Mouse (Mus musculus): ENCODE results near the gene Gatm. TPM values are rescaled to one million over a fixed set of nuclear protein-coding genes. Genes with fewer than 3 reads are reported as not detected.

The Gatm gene
- polyA plus RNA-seq, 2 experiments = 35.6 to 54.5 TPM

DNA sequence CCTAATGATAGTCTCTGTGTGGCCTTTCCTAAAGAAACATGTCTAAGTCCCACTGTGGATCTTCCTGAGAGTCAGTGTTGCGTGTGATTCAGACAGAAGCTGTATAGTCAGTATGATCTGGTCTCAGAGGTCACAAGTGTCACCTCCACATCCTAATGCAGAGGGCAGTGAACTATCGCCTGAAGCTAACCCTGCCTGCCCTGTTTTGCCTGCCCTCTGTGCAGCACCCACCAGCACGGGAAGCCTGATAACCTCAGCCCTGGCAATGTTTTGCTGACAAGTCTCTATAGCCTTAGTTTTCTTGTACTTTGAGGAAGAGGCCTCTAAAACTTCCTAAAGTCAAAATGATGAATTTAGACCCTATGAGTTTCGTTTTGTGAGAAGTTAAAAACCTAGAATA lies 40.7 kb downstream of the Gatm start:
- no peak for DNase-seq (ENCODE audit: low spot score)
- no peak overlapping the region for H3K27ac ChIP-seq (replicated peaks; ENCODE audit: low read depth, low read length)
- H3K27me3 ChIP-seq (ENCODE audit: control insufficient read depth, insufficient read depth, low read length) = no peaks in the 10 kb centered on the region
- no peaks in the 10 kb centered on the region for H3K9me3 ChIP-seq (ENCODE audit: control insufficient read depth, low read length)
- no peak for TF ChIP-seq POLR2A (IDR thresholded peaks at IDR 0.05; ENCODE audit: borderline replicate concordance, extremely low read depth, insufficient read depth, insufficient read length)
- no peak for ATAC-seq (ENCODE audit: low FRiP score, low read depth)
- H3K4me3 ChIP-seq (replicated peaks; ENCODE audit: low read length) = no peak overlapping the region
- H3K4me1 ChIP-seq (ENCODE audit: control insufficient read depth, insufficient read depth, low read length) = no peaks in the 10 kb centered on the region
- H3K4me2 ChIP-seq (replicated peaks; ENCODE audit: low read depth, low read length, severe bottlenecking) = no peak overlapping the region
- H3K36me3 ChIP-seq (ENCODE audit: control insufficient read depth, insufficient read depth, low read length) = no peaks in the 10 kb centered on the region
- H3K9ac ChIP-seq (ENCODE audit: low read depth, low read length, severe bottlenecking) = no peak overlapping the region
- WGBS = 73% methylated on average over 4 of the region's 4 CpGs

DNA sequence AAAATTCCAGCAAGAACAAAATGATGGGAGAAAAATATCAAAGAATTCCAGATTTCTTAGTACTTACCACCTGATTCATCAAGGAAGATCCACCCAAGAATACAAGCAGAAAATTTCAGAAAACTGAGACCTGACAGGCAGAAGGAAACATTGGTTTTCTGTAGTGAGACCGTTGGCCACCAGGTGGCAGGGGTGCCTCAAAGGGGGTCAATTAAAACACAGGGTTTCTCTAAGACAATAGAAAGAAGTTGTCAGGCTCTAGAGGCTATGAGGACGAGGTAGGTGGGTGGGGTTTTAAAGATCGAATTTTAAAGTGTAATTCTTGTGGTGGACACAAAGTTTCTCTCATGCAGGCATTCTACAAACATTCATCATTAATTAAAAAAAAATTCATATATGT lies 41.7 kb downstream of the Gatm start:
- Histone ChIP-seq H3K4me3 (replicated peaks; ENCODE audit: low read length) (no peak overlapping the region), H3K4me2 (replicated peaks; ENCODE audit: low read depth, low read length, severe bottlenecking) (no peak overlapping the region), H3K27ac (replicated peaks; ENCODE audit: low read depth, low read length) (no peak overlapping the region), H3K36me3 (ENCODE audit: control insufficient read depth, insufficient read depth, low read length) (no peaks in the 10 kb centered on the region), H3K9me3 (ENCODE audit: control insufficient read depth, low read length) (no peaks in the 10 kb centered on the region), H3K4me1 (ENCODE audit: control insufficient read depth, insufficient read depth, low read length) (no peaks in the 10 kb centered on the region), H3K9ac (ENCODE audit: low read depth, low read length, severe bottlenecking) (no peak overlapping the region), H3K27me3 (ENCODE audit: control insufficient read depth, insufficient read depth, low read length) (no peaks in the 10 kb centered on the region)
- ATAC-seq (ENCODE audit: low FRiP score, low read depth) (peak; percentile 67; the same call in 1 of the 2 replicates), DNase-seq (ENCODE audit: low spot score) (peak; percentile 55)
- no peak for TF ChIP-seq POLR2A (IDR thresholded peaks at IDR 0.05; ENCODE audit: borderline replicate concordance, extremely low read depth, insufficient read depth, insufficient read length)
- 3% methylated on average over 3 of the region's 3 CpGs for WGBS

DNA sequence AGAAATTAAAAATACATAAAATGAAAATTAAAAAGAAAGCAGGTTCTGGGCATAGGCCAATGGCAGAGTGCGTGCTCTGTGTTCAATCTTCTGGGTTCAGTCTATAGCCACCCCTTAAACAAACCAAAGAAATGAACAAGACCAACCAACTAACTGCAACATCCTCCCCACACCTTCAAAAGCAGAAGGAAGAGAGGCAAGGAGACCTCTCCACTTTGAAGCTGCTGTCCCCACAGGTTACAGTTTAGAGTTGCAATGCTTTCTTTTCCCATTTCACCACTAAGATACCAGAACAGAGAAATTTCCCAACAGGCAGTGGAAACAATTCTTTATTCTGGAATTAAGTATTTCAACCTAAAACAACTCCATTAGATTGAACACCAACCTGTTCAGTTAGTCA lies 48.9 kb downstream of the Gatm start:
- DNase-seq (ENCODE audit: low spot score) (no peak), ATAC-seq (ENCODE audit: low FRiP score, low read depth) (no peak)
- Histone ChIP-seq H3K4me2 (replicated peaks; ENCODE audit: low read depth, low read length, severe bottlenecking) (no peak overlapping the region), H3K9me3 (ENCODE audit: control insufficient read depth, low read length) (no peaks in the 10 kb centered on the region), H3K4me3 (replicated peaks; ENCODE audit: low read length) (no peak overlapping the region), H3K27me3 (ENCODE audit: control insufficient read depth, insufficient read depth, low read length) (no peaks in the 10 kb centered on the region), H3K27ac (replicated peaks; ENCODE audit: low read depth, low read length) (no peak overlapping the region), H3K36me3 (ENCODE audit: control insufficient read depth, insufficient read depth, low read length) (no peaks in the 10 kb centered on the region), H3K4me1 (ENCODE audit: control insufficient read depth, insufficient read depth, low read length) (no peaks in the 10 kb centered on the region), H3K9ac (ENCODE audit: low read depth, low read length, severe bottlenecking) (no peak overlapping the region)
- no peak for TF ChIP-seq POLR2A (IDR thresholded peaks at IDR 0.05; ENCODE audit: borderline replicate concordance, extremely low read depth, insufficient read depth, insufficient read length)
- 88% methylated on average over 1 of the region's 1 CpGs for WGBS

DNA sequence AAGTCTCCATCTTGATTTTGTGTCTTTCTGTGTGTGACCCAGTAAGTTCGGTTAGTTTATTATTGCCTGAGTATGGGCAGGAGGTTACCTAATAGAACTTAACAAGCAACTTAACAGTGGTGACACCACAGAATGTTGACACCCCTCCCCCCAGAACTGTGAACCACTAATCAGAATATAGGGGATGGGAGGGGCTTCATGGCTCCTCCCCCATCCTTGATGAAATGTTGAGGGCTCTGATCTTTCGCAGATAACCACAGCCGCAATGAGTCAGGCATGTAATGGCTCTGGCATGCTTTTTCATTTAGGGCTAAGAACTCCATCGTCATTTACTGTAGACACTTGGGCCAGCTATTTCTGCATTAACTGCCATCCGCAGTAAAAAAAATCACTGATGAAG lies 49.9 kb downstream of the Gatm start:
- H3K36me3 ChIP-seq (ENCODE audit: control insufficient read depth, insufficient read depth, low read length) = no peaks in the 10 kb centered on the region
- DNase-seq (ENCODE audit: low spot score) = no peak
- TF ChIP-seq POLR2A (IDR thresholded peaks at IDR 0.05; ENCODE audit: borderline replicate concordance, extremely low read depth, insufficient read depth, insufficient read length) = no peak
- WGBS = 86% methylated on average over 5 of the region's 5 CpGs
- no peaks in the 10 kb centered on the region for H3K9me3 ChIP-seq (ENCODE audit: control insufficient read depth, low read length)
- H3K27ac ChIP-seq (replicated peaks; ENCODE audit: low read depth, low read length) = no peak overlapping the region
- no peaks in the 10 kb centered on the region for H3K4me1 ChIP-seq (ENCODE audit: control insufficient read depth, insufficient read depth, low read length)
- no peak overlapping the region for H3K9ac ChIP-seq (ENCODE audit: low read depth, low read length, severe bottlenecking)
- no peak overlapping the region for H3K4me2 ChIP-seq (replicated peaks; ENCODE audit: low read depth, low read length, severe bottlenecking)
- ATAC-seq (ENCODE audit: low FRiP score, low read depth) = no peak
- no peak overlapping the region for H3K4me3 ChIP-seq (replicated peaks; ENCODE audit: low read length)
- no peaks in the 10 kb centered on the region for H3K27me3 ChIP-seq (ENCODE audit: control insufficient read depth, insufficient read depth, low read length)

DNA sequence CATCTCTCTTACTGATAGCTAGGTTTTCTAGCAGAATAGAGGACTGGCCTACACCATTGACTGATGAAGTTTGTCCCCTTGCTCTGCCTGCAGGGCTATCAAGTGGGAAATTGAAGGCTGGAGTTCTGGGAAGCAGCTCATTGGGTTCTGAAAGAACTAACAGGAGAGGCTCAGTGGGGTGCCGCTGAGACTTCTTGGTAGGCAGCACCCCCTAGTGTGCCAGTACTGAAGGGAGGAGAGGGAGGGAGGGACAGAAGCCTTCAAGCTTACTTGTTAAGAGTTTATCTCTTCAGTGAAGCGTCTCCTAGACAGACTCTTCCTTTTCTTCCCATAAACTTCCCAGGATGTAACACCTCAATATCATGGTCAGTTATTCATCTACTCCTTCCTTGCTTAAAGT lies 52.8 kb downstream of the Gatm start:
- Histone ChIP-seq H3K4me1 (ENCODE audit: control insufficient read depth, insufficient read depth, low read length) (no peaks in the 10 kb centered on the region), H3K9me3 (ENCODE audit: control insufficient read depth, low read length) (no peaks in the 10 kb centered on the region), H3K36me3 (ENCODE audit: control insufficient read depth, insufficient read depth, low read length) (no peaks in the 10 kb centered on the region), H3K9ac (ENCODE audit: low read depth, low read length, severe bottlenecking) (no peak overlapping the region), H3K4me2 (replicated peaks; ENCODE audit: low read depth, low read length, severe bottlenecking) (no peak overlapping the region), H3K27ac (replicated peaks; ENCODE audit: low read depth, low read length) (no peak overlapping the region), H3K4me3 (replicated peaks; ENCODE audit: low read length) (no peak overlapping the region), H3K27me3 (ENCODE audit: control insufficient read depth, insufficient read depth, low read length) (no peaks in the 10 kb centered on the region)
- ATAC-seq (ENCODE audit: low FRiP score, low read depth) (no peak), DNase-seq (ENCODE audit: low spot score) (peak; percentile 17)
- TF ChIP-seq POLR2A (IDR thresholded peaks at IDR 0.05; ENCODE audit: borderline replicate concordance, extremely low read depth, insufficient read depth, insufficient read length) = no peak
- 40% methylated on average over 2 of the region's 2 CpGs for WGBS

MicroRNAs encoded within 50 kb of the gene (microRNA counts, 519-probe panel; counts per million panel counts)
- not detected for microRNA mmu-miR-147

Small RNA genes within 50 kb of the gene (microRNA-seq; reads per million reads assigned to microRNA genes)
- 1.8 reads per million for gene Mir147

Other genes starting within 250 kb of the Gatm start
- 34.1 and 34.2 TPM in 2 replicates for gene Shf, start 242.1 kb downstream of the Gatm start, polyA plus RNA-seq (2012; rRNA removed)
- 6.5 and 7.8 TPM in 2 replicates for gene Shf, start 242.1 kb downstream of the Gatm start, polyA plus RNA-seq (2014; fragmentation: Nextera tagmentation; extraction: Ambion mirVana)
- gene Slc28a2, start 184.8 kb downstream of the Gatm start, polyA plus RNA-seq (2012; rRNA removed) = 1.0 and 1.4 TPM in 2 replicates
- gene Slc28a2, start 184.8 kb downstream of the Gatm start, polyA plus RNA-seq (2014; fragmentation: Nextera tagmentation; extraction: Ambion mirVana) = 0.50 and 0.78 TPM in 2 replicates
- not detected in 2 replicates for gene Gm14085, start 126.4 kb downstream of the Gatm start, polyA plus RNA-seq (2012; rRNA removed)
- not detected in 2 replicates for gene Gm14085, start 126.4 kb downstream of the Gatm start, polyA plus RNA-seq (2014; fragmentation: Nextera tagmentation; extraction: Ambion mirVana)
- 0.30 and 0.55 TPM in 2 replicates for gene AA467197, start 25.7 kb upstream of the Gatm start, polyA plus RNA-seq (2012; rRNA removed)
- gene AA467197, start 25.7 kb upstream of the Gatm start, polyA plus RNA-seq (2014; fragmentation: Nextera tagmentation; extraction: Ambion mirVana) = 0.26 TPM in 1 of 2 replicates, not detected in the other
- gene Slc30a4, start 91.4 kb upstream of the Gatm start, polyA plus RNA-seq (2012; rRNA removed) = 13.6 and 13.8 TPM in 2 replicates
- 18.4 and 20.1 TPM in 2 replicates for gene Slc30a4, start 91.4 kb upstream of the Gatm start, polyA plus RNA-seq (2014; fragmentation: Nextera tagmentation; extraction: Ambion mirVana)
- gene Bloc1s6, start 127.2 kb upstream of the Gatm start, polyA plus RNA-seq (2012; rRNA removed) = 38.5 and 52.4 TPM in 2 replicates
- 40.6 and 43.6 TPM in 2 replicates for gene Bloc1s6, start 127.2 kb upstream of the Gatm start, polyA plus RNA-seq (2014; fragmentation: Nextera tagmentation; extraction: Ambion mirVana)
- gene Sqor, start 153.9 kb upstream of the Gatm start, polyA plus RNA-seq (2012; rRNA removed) = 3.6 and 4.1 TPM in 2 replicates
- 5.7 and 7.7 TPM in 2 replicates for gene Sqor, start 153.9 kb upstream of the Gatm start, polyA plus RNA-seq (2014; fragmentation: Nextera tagmentation; extraction: Ambion mirVana)

Measured in limb, embryonic 14.5 days (tissue).